Mouse (Mus musculus): ENCODE measurements around the gene Palm2. TPM values are rescaled to one million over a fixed set of nuclear protein-coding genes. Genes with fewer than 3 reads are reported as not detected.

Palm2 gene
- total RNA-seq, 2 experiments from 2014 or later = 61.6 to 70.7 TPM

DNA sequence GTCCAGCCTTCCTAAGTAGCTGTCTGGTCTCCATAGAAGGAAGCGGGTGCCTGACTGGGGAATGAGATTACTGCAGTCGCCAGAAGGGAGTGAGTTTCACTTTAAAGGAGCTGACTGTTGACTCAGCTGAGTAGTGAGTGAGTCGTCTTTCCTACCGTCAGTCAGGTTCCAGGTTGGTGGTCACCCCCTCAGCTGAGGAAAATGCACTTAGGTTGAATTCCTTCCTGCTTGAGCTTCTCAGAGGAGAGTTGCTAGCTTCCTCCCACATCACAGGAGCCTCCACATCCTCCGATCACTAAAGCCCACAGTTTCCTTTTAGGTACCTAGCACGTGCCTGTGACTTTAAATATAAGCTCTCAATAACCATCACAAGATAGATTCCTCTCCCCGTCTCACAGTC is 206.2 kb downstream of the Palm2 start:
- DNase-seq (ENCODE audit: low spot score in 2 of 2) = peak in 1 of 2 experiments; percentile 34
- intact Hi-C loops (cut with DNase I) = no loop called here

DNA sequence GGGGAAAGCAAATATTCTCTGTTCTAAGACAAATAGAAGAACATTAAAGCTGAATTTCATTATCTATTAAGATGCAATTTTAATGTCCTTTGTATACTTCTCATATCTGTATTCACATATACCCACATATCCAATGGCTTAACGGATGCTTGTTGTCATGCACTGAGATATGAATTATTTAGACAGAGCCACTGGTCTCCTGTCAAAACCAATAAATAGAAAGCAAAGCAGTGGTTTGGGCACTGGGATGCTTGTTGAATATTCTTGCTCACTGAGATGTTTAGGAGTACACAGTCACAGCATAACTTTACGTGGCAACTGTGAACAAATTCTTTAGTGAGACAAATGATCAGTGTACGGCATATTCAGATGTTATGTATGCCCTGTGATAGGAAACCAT is 206.9 kb downstream of the Palm2 start:
- intact Hi-C loops (cut with DNase I) = no loop called here
- DNase-seq (ENCODE audit: low spot score in 2 of 2) = no peak

GRCm38 (mm10) chr4:57650994-57651393 is 216.9 kb downstream of the Palm2 start:
- intact Hi-C loops (cut with DNase I) = no loop called here

DNA sequence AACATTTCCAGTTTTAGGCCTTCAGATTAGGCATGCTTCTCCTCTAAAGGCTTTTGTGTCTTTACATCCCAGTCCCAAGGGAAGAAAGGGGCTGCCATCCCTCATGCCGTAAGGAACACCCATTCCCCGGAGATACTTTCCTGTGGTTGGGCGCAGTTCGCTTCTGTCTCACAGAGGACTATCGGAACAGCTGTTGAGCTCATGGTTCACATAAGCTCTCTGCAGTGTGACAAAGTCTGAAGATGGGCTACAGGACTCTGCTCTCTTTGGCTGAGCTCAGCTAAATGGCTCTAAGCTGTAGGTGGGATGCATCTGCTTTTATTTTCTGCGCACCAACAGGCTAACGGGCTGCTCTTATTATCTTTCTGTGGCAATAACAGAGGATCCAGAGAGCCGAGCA is 217.5 kb downstream of the Palm2 start:
- DNase-seq (ENCODE audit: low spot score in 2 of 2) = no peak
- intact Hi-C loops (cut with DNase I) = no loop called here

More at GRCm38 (mm10) chr4:57650994-57651393, 216.9 kb downstream of the Palm2 start:
- no peak for DNase-seq (ENCODE audit: low spot score in 2 of 2)

GRCm38 (mm10) chr4:57652185-57652904 is 218.3 kb downstream of the Palm2 start:
- DNase-seq (ENCODE audit: low spot score in 2 of 2) = no peak
- intact Hi-C loops (cut with DNase I) = no loop called here

- DNase-seq (ENCODE audit: low spot score in 2 of 2) = no peak
- intact Hi-C loops (cut with DNase I) = loop anchor here (1.0 kb wide), 1 partner anchor 17 kb away; no protein-coding TSS in a partner anchor
Measured at GRCm38 (mm10) chr4:57655966-57656365, 221.9 kb downstream of the Palm2 start.

DNA sequence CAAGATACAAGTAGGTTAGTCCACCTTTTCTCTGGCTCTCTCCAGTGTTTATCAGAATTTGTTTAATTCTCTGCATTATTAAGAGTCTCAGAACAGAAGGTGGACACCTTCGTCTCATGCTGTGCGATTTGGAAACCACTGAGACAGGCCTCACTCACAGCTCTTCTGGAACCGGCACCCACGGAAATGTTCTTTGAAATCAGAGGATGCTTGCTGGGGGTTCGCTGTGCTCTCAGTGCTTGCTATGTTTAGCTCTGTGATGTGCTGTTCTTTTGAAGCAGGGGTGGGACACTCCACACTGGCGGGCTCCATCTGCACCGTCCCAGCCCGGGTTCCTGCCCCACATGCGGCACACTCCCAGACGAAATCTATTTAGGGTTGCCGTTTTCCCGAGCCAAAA is 222.3 kb downstream of the Palm2 start:
- DNase-seq (ENCODE audit: low spot score in 2 of 2) = peak; percentile 59 to 60
- intact Hi-C loops (cut with DNase I) = loop anchor here (1.0 kb wide), 1 partner anchor 17 kb away; no protein-coding TSS in a partner anchor

DNA sequence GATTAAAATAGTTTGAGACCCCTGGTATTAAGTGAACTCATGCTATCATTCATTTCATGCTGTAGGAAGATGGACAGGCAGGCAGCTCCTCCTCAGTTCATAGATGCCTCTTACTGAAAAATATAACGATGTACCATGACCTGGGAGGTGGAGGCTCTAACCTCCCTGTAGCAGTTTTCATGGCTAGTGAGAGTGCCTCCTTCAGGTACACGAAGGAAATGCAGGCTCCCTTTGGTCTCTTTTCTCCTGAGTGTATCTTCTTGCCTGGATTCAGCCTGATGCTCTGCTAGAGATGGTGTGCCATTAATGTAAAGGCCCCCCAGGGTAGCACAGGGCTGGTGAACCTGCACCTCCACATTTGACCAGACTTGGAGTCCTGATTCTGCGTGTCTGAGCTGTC is 222.8 kb downstream of the Palm2 start:
- intact Hi-C loops (cut with DNase I) = loop anchor here (1.0 kb wide), 1 partner anchor 18 kb away; no protein-coding TSS in a partner anchor
- no peak for DNase-seq (ENCODE audit: low spot score in 2 of 2)

DNA sequence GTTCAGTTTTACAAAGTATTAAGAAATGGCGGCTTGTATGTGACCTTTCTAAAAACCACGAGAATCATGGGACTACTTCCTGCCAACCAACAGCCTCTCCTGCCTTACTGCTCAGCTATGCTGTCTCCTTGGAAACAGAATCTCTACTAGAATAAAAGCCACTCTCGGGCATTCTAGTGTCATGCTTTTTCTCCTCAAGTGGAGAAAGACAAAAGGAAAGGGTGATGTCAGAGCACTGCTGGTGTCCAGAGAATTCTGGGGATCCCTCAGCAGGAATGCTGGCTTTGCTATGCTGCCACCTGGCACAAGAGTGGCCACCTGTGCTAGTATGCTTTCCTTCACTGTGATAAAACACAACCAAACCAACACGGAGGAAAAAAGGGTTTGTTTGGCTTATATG is 226.4 kb downstream of the Palm2 start:
- intact Hi-C loops (cut with DNase I) = no loop called here
- DNase-seq (ENCODE audit: low spot score in 2 of 2) = peak in 1 of 2 experiments; percentile 48

DNA sequence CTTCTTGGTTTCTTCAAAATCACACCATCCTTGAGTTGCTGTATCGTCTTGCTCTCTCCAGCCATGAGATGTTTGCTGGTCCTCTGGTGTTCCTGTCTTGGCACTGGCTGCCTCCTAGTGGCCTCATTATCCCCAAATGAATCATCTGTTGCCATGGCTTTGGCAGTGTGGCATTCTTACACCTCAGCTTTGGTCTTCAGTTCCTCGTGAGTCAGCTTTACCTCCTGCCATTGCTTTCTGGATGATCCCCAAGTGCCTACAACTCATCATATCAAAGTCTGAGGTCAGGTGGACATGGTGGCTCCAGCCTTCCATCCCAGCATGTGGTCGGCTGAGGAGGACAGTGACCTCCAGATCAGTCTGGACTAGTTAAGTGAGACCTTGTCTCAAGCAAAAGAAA is 232.1 kb downstream of the Palm2 start:
- DNase-seq (ENCODE audit: low spot score in 2 of 2) = no peak
- intact Hi-C loops (cut with DNase I) = no loop called here

DNA sequence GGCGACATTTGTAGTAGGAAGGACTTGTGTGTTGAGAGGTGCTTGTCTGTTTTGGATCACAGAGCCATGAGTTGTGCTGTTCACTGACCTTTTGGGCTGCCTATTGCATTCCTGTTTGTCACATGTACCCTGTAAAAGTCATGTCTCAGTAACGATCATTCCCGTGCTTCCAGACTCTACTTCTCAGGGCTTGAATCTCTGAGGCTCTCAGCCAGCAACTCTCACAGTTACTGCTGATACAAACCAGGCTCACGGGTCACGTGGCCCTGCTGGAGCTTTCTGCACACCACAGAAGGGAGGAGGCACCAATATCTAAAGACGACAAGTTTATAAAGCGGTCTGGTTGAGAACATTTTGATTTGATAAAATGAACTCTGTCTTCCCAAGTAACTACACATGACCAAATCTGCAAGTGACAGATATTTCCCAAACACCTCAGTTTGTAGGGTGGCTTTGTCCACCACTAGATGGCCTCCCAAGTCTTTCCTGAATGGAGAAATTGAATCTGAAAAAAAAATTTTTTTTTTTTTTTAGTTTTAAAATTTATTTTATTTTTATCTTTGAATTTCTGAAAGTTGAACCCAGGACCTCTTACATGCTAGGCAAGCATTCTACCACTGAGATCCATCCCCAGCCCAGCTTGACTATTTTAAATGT is 236.9 kb downstream of the Palm2 start:
- no peak for DNase-seq (ENCODE audit: low spot score in 2 of 2)
- intact Hi-C loops (cut with DNase I) = loop anchor here (5.0 kb wide), 2 partner anchors 111 to 211 kb away; no protein-coding TSS in a partner anchor

- intact Hi-C loops (cut with DNase I) = loop anchor here (5.0 kb wide), 2 partner anchors 110 to 210 kb away; no protein-coding TSS in a partner anchor
- DNase-seq (ENCODE audit: low spot score in 2 of 2) = no peak
Measured at GRCm38 (mm10) chr4:57672541-57672940, 238.5 kb downstream of the Palm2 start.

DNA sequence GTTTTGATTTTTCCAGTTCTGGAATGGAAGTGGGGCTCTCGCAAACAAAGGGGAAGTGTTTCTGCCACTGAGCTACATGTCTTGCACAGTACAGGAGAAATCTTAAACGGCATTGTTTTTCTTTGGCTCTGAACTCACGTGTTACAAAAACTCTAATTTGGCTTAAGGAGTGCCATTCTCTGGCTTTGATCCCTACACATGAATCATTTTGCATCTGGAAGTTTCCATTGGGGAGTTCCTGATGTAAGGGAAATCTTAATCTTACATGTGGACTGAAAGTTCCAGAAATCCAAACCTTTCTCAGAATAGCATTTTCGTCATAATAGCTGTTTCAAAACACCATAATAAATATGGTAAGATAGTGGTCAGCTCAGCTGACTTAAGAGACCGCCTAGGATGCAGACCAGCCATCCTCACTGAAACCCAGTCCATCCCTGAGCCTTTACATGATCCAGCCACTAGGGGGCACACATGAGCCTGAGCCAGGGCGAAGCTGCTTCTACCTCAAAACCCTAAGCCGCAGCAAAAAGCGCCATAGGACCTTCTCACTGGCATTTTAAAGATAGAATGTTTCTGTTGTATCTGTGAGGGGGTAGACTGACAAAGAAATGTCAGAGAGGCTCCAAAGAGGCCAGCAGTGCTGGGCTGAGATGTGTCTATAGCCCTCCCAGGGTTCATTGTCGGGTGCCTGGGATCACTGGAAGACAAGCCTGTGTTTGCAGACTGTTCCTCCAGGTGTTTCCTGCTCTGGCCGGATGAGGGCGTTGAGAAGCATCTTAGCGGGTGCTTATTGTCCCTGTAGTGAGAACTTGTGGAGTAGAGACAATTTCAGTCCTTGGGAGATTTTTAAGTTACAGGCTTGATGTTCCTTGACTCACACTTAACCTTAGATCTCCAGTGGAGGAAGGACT is 239.2 kb downstream of the Palm2 start:
- intact Hi-C loops (cut with DNase I) = loop anchor here (5.0 kb wide), 2 partner anchors 109 to 209 kb away; no protein-coding TSS in a partner anchor

GRCm38 (mm10) chr4:57674351-57674750 is 240.3 kb downstream of the Palm2 start:
- no peak for DNase-seq (ENCODE audit: low spot score in 2 of 2)
- intact Hi-C loops (cut with DNase I) = loop anchor here (5.0 kb wide), 2 partner anchors 108 to 208 kb away; no protein-coding TSS in a partner anchor

More for the DNA sequence above, 239.2 kb downstream of the Palm2 start:
- peak; percentile 84 to 89 for DNase-seq (ENCODE audit: low spot score in 2 of 2)

DNA sequence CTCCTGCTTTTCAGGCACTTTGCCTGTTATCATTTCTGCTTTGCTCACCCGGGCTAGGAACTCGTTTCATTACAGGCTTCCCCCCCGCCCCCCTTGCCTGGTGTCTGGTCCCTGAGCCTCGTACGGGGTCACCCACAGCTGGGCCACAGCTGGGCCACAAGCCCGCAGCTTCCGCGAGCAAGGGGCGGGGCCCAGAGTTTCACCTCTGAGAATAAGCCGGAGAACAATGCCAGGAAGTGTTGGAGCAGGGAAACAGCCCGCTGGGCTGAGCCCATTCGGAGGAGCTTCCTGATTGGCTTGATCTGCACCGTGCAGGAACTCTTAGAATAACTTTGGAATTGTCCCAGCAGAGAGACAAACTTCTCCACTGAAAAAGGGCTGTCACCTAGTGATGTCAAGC is 241.3 kb downstream of the Palm2 start:
- intact Hi-C loops (cut with DNase I) = no loop called here
- no peak for DNase-seq (ENCODE audit: low spot score in 2 of 2)

DNA sequence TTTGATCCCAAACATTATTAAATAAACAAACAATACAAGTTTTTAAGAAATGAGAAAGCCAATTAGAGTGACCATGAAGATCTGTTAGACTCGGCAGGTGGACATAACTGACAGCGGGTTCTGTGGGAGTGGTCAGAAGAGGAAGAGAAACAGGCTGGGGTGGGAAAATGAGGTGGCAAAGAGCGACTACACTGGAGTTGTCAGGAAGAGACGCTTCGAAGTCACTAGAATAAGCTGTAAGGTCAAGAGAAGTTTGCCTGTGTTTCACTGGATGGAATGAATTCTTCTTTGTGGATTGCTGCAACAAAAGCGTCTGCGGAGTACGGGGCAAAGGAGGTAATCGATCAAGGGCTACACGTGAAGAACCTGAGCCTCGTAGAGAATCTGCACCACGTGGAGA is 243.9 kb downstream of the Palm2 start:
- DNase-seq (ENCODE audit: low spot score in 2 of 2) = no peak
- intact Hi-C loops (cut with DNase I) = no loop called here

- intact Hi-C loops (cut with DNase I) = no loop called here
- DNase-seq (ENCODE audit: low spot score in 2 of 2) = no peak
Measured at GRCm38 (mm10) chr4:57678991-57679457, 245.0 kb downstream of the Palm2 start.

GRCm38 (mm10) chr4:57680186-57680585 is 246.1 kb downstream of the Palm2 start:
- intact Hi-C loops (cut with DNase I) = no loop called here
- no peak for DNase-seq (ENCODE audit: low spot score in 2 of 2)

DNA sequence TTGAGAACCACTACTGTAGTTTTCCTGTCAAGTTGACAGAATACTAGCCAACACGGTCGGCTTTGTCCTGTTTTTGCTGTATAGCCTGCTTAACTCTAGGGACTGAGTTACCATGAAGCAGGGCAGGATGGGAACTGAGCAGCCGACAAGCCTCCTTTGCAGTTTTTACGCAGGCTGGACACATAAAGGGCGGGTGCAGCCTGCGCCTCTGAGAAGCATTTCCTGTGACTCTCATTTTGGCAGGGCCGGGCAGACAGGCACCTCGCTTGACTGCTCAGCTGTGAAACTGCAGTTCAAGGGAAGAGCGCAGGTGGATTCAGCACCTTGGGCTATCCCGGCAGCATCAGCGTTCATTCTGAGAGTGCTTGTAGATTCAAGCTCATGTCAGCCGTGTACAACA is 247.5 kb downstream of the Palm2 start:
- intact Hi-C loops (cut with DNase I) = no loop called here

More for the DNA sequence above, 247.5 kb downstream of the Palm2 start:
- no peak for DNase-seq (ENCODE audit: low spot score in 2 of 2)
